In genomic region chr7:141953616-141954015, GRCm38 (mm10) we compare ENCODE assay signal across 19 mouse cellular contexts. TPM values are rescaled to one million over a fixed set of nuclear protein-coding genes. Genes with fewer than 3 reads are reported as not detected.
DNase-seq lines count a peak whose midpoint lies in the region; ATAC-seq and TF ChIP-seq lines count a peak whose summit lies in the region.
"Had no signal": no experiment of that assay in that cellular context is flagged by ENCODE, and none has a peak within 500 bp of the region (broad histone marks: within the 10 kb centered on the region; RNA-seq: fewer than 3 reads in every experiment).

No protein-coding gene starts in this region.

- no peak overlapping the region for H3K27ac ChIP-seq in forebrain, embryonic 13.5 days
- no peak overlapping the region for H3K27ac ChIP-seq in forebrain, postnatal 0 days (ENCODE audit: low read depth, low read length)
- peak overlapping the region; percentile 82 for H3K27ac ChIP-seq in left cerebral cortex, adult 2 months
- H3K27ac ChIP-seq in midbrain, embryonic 15.5 days, result no peak overlapping the region
- H3K27ac ChIP-seq: forebrain, embryonic 10.5 days; heart, embryonic 15.5 days; intestine, embryonic 15.5 days; limb, embryonic 13.5 days; liver, embryonic 12.5 days had no signal

- H3K4me1 ChIP-seq in forebrain, embryonic 13.5 days, result peaks cover 82% of the 10 kb centered on the region
- H3K4me1 ChIP-seq in forebrain, postnatal 0 days (ENCODE audit: insufficient read depth), result peaks cover 23% of the 10 kb centered on the region
- peaks cover 82% of the 10 kb centered on the region for H3K4me1 ChIP-seq in midbrain, embryonic 15.5 days

- peaks cover 9% of the 10 kb centered on the region for H3K36me3 ChIP-seq in forebrain, embryonic 13.5 days (ENCODE audit: poor library complexity, severe bottlenecking)
- no peaks in the 10 kb centered on the region for H3K36me3 ChIP-seq in forebrain, postnatal 0 days (ENCODE audit: insufficient read depth)
- no peaks in the 10 kb centered on the region for H3K36me3 ChIP-seq in midbrain, embryonic 15.5 days (replicated peaks)
- H3K36me3 ChIP-seq: heart, embryonic 15.5 days; intestine, embryonic 15.5 days; limb, embryonic 13.5 days; liver, embryonic 12.5 days had no signal

- no peak for DNase-seq in forebrain, postnatal 0 days
- DNase-seq in left cerebral cortex, adult 2 months (ENCODE audit: extremely low spot score in 1 of 2, low spot score in 2 of 2), result no peak
- no peak for DNase-seq in left cerebral cortex, adult 11 months (ENCODE audit: low spot score)
- peak; percentile 70 for DNase-seq in cerebellum, adult 9-11 months
- no peak for DNase-seq in gastrocnemius, adult 8-10 months (ENCODE audit: low spot score in 2 of 2)
- DNase-seq: adrenal gland, adult 2 months; heart, postnatal 4 days; kidney, adult 8-10 months; kidney, postnatal 10 days; lung, adult 18-20 months; lung, postnatal 10 days had no signal

- H3K4me2 ChIP-seq in forebrain, embryonic 13.5 days, result no peak overlapping the region
- no peak overlapping the region for H3K4me2 ChIP-seq in forebrain, postnatal 0 days (ENCODE audit: low read depth)
- H3K4me2 ChIP-seq in midbrain, embryonic 15.5 days, result 0 out of 2 replicates have a peak overlapping the region, but pooled peaks have one; percentile 7
- H3K4me2 ChIP-seq: heart, embryonic 15.5 days; intestine, embryonic 15.5 days; limb, embryonic 13.5 days; liver, embryonic 12.5 days had no signal

- no peaks in the 10 kb centered on the region for H3K9me3 ChIP-seq in forebrain, embryonic 13.5 days (replicated peaks)
- H3K9me3 ChIP-seq in forebrain, postnatal 0 days (ENCODE audit: low read length), result no peaks in the 10 kb centered on the region
- H3K9me3 ChIP-seq in midbrain, embryonic 15.5 days, result no peaks in the 10 kb centered on the region
- H3K9me3 ChIP-seq: forebrain, embryonic 10.5 days; intestine, embryonic 15.5 days; liver, embryonic 12.5 days had no signal

- intact Hi-C loops in left cerebral cortex, adult 2 months (cut with DNase I), result no loop called here

- no peak for TF ChIP-seq CTCF in forebrain, postnatal 0 days (IDR thresholded peaks at IDR 0.05; ENCODE audit: low read depth)
- no peak for TF ChIP-seq CTCF in left cerebral cortex, adult 2 months (IDR thresholded peaks at IDR 0.05)

- H3K4me3 ChIP-seq in forebrain, embryonic 13.5 days, result no peak overlapping the region
- H3K4me3 ChIP-seq in forebrain, postnatal 0 days (ENCODE audit: low read depth, low read length), result no peak overlapping the region
- no peak overlapping the region; the same call in 1 of the 2 replicates for H3K4me3 ChIP-seq in left cerebral cortex, adult 2 months
- H3K4me3 ChIP-seq in midbrain, embryonic 15.5 days, result no peak overlapping the region
- H3K4me3 ChIP-seq: forebrain, embryonic 10.5 days; heart, embryonic 15.5 days; intestine, embryonic 15.5 days; limb, embryonic 13.5 days; liver, embryonic 12.5 days had no signal

- peak overlapping the region; percentile 26 for H3K9ac ChIP-seq in forebrain, embryonic 13.5 days
- no peak overlapping the region for H3K9ac ChIP-seq in forebrain, postnatal 0 days
- peak overlapping the region; percentile 16; the same call in 1 of the 2 replicates for H3K9ac ChIP-seq in midbrain, embryonic 15.5 days
- H3K9ac ChIP-seq: heart, embryonic 15.5 days; intestine, embryonic 15.5 days; limb, embryonic 13.5 days; liver, embryonic 12.5 days had no signal

- H3K27me3 ChIP-seq in forebrain, embryonic 13.5 days, result no peaks in the 10 kb centered on the region
- no peaks in the 10 kb centered on the region for H3K27me3 ChIP-seq in forebrain, postnatal 0 days (ENCODE audit: insufficient read depth, low read length)
- H3K27me3 ChIP-seq in midbrain, embryonic 15.5 days (replicated peaks), result no peaks in the 10 kb centered on the region

- 75% methylated on average over 6 of the region's 6 CpGs for WGBS in forebrain, embryonic 13.5 days
- 78% methylated on average over 6 of the region's 6 CpGs for WGBS in forebrain, postnatal 0 days
- 79% methylated on average over 6 of the region's 6 CpGs for WGBS in midbrain, embryonic 15.5 days

- no peak for ATAC-seq in forebrain, embryonic 13.5 days
- ATAC-seq in forebrain, postnatal 0 days, result no peak
- no peak for ATAC-seq in midbrain, embryonic 15.5 days (replicated peaks)
- ATAC-seq: intestine, embryonic 15.5 days; liver, embryonic 12.5 days had no signal

RNA-seq across cellular contexts. Expression of gene Brsk2, which starts 4.1 kb away (rescaled TPM):
- 20.4 and 22.7 TPM in 2 replicates for polyA plus RNA-seq in forebrain, embryonic 13.5 days (2015; fragmentation: Nextera tagmentation; extraction: Ambion mirVana)
- total RNA-seq in forebrain, postnatal 0 days (2014; rRNA removed), result 107 and 132 TPM in 2 replicates
- 15.8 and 18.3 TPM in 2 replicates for polyA plus RNA-seq in forebrain, postnatal 0 days (2015; fragmentation: Nextera tagmentation; extraction: Ambion mirVana)
- 100 to 1,000 TPM; 223 to 224 TPM for total RNA-seq in left cerebral cortex, adult 2 months (2021)
- polyA plus RNA-seq in midbrain, embryonic 15.5 days (2015; fragmentation: Nextera tagmentation; extraction: Ambion mirVana), result 24.7 and 25.9 TPM in 2 replicates
- under 1 TPM in 1 of 4 experiments, not detected in 3; 0.10 TPM for total RNA-seq in gastrocnemius, adult 8-10 months (2022)
- total RNA-seq: monocyte, adult 5-6 weeks had no signal

RNA-seq across cellular contexts. Expression of gene Tollip, which starts 35.3 kb away (rescaled TPM):
- polyA plus RNA-seq in forebrain, embryonic 13.5 days (2015; fragmentation: Nextera tagmentation; extraction: Ambion mirVana), result 66.4 and 75.2 TPM in 2 replicates
- total RNA-seq in forebrain, postnatal 0 days (2014; rRNA removed), result 73.4 and 89.8 TPM in 2 replicates
- 64.5 and 78.3 TPM in 2 replicates for polyA plus RNA-seq in forebrain, postnatal 0 days (2015; fragmentation: Nextera tagmentation; extraction: Ambion mirVana)
- 100 to 1,000 TPM; 116 to 132 TPM for total RNA-seq in left cerebral cortex, adult 2 months (2021)
- polyA plus RNA-seq in midbrain, embryonic 15.5 days (2015; fragmentation: Nextera tagmentation; extraction: Ambion mirVana), result 82.6 TPM in 2 replicates
- total RNA-seq in gastrocnemius, adult 8-10 months (2022), result 10 to 100 TPM; 34.6 to 38.3 (median 34.9) TPM

Comparison
In these comparisons a context has a peak if more than half of its experiments do, and no peak if none do; other contexts are left out.
1. RNA of gene Brsk2, which starts 4.1 kb away (total RNA-seq): 223 to 224 TPM in left cerebral cortex, adult 2 months and 107 to 132 TPM in forebrain, postnatal 0 days; 0.10 TPM in gastrocnemius, adult 8-10 months; every median in the first group is over 10 times any median in the second.